Mouse (Mus musculus) urinary bladder, postnatal 25 days (tissue): Measurements from ENCODE around the gene Drap1.
A peak's percentile ranks its signal among the peaks of the same experiment; 100 is the strongest.

Experiments
- DNase-seq: peaks from one replicate; pipeline ENCODE4 v3.0.0; 2022; ENCODE audit warnings: low spot score

The Drap1 gene

GRCm38 (mm10) chr19:5448354-5449150 lies 23.8 kb upstream of the Drap1 start:
- no peak for DNase-seq

GRCm38 (mm10) chr19:5447515-5448353 lies 23.0 kb upstream of the Drap1 start, which contains the start of gene Fosl1:
TSS of gene Fosl1 (plus strand) at chr19:5447547.
- DNase-seq, result peak; percentile 76

- DNase-seq, result no peak
Observed at GRCm38 (mm10) chr19:5445747-5446146, 21.0 kb upstream of the Drap1 start.

GRCm38 (mm10) chr19:5444954-5445353 lies 20.2 kb upstream of the Drap1 start:
- no peak for DNase-seq

- DNase-seq, result no peak
Observed at GRCm38 (mm10) chr19:5444371-5444908, 19.7 kb upstream of the Drap1 start.

GRCm38 (mm10) chr19:5433951-5434350 lies 9.2 kb upstream of the Drap1 start:
- DNase-seq, result no peak

- DNase-seq, result peak; percentile 41
Observed at GRCm38 (mm10) chr19:5432992-5433852, 8.4 kb upstream of the Drap1 start.

- no peak for DNase-seq
Observed at GRCm38 (mm10) chr19:5431911-5432464, 7.2 kb upstream of the Drap1 start.

- no peak for DNase-seq
Observed at GRCm38 (mm10) chr19:5430408-5430807, 5.6 kb upstream of the Drap1 start.

- peak; percentile 58 for DNase-seq
Observed at GRCm38 (mm10) chr19:5429806-5430205, 5.0 kb upstream of the Drap1 start.

- DNase-seq, result no peak
Observed at GRCm38 (mm10) chr19:5429219-5429618, 4.4 kb upstream of the Drap1 start.

- DNase-seq, result no peak
Observed at GRCm38 (mm10) chr19:5428083-5428482, 3.3 kb upstream of the Drap1 start.

GRCm38 (mm10) chr19:5426640-5427290 lies 2.0 kb upstream of the Drap1 start:
- DNase-seq, result no peak

- DNase-seq, result no peak
Observed at GRCm38 (mm10) chr19:5425906-5426565, 1.3 kb upstream of the Drap1 start.

- DNase-seq, result peak; percentile 71
Observed at GRCm38 (mm10) chr19:5424092-5424781, 542 bp downstream of the Drap1 start.

- DNase-seq, result no peak
Observed at GRCm38 (mm10) chr19:5423561-5423960, 1.2 kb downstream of the Drap1 start.

GRCm38 (mm10) chr19:5422895-5423443 lies 1.8 kb downstream of the Drap1 start:
- DNase-seq, result no peak

GRCm38 (mm10) chr19:5422267-5422666 lies 2.5 kb downstream of the Drap1 start:
- no peak for DNase-seq

- DNase-seq, result no peak
Observed at GRCm38 (mm10) chr19:5421784-5422183, 3.0 kb downstream of the Drap1 start.
